Mouse (Mus musculus) heart, postnatal 36 days (tissue): ENCODE measurements at regions not wholly inside any gene's neighbourhood (a gene's known extent, or its start where the extent isn't known, plus 50 kb on each side); places are given as distances from the start of the nearest gene placed in this dataset.
A peak's percentile ranks its signal among the peaks of the same experiment; 100 is the strongest.

ENCODE experiments used
- DNase-seq, 2 experiments: peaks; one replicate each; pipeline ENCODE4 v3.0.0; 2021 to 2022
- intact Hi-C: fragments of 180-260 bp; cut with DNase I; formaldehyde crosslinking; loops from one replicate; pipeline ENCODE4 v1.15.1; 2025

DNA sequence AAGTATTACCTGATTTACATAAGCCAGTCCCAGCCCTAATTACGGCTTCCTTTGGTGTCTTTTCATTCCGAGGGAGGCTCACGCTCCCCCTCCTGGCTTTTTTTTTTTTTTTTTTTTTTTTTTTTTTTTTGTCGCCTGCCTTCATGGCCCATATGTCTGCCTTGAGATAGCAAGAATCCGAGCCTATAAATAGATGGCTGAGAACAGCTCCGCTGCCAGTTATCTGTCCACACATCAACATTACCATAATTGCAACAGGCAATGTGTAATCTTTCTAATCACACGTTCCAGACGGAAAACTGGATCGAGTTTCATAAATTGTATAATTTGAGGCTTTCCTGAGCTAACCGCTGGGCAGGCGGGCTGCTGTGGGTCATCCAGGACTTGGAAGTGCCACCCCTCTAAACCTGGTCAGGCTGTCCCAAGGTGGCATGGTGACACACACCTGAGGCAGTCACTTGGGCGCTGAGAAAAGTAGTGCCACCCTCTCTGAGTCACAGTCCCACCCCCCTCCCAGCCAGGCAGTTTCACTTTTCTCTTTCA lies 93.9 kb upstream of the Tle3 start:
- DNase-seq, result no peak
- intact Hi-C loops, result loop anchor here (5.0 kb wide), 3 partner anchors 56 to 231 kb away; no protein-coding TSS in a partner anchor

DNA sequence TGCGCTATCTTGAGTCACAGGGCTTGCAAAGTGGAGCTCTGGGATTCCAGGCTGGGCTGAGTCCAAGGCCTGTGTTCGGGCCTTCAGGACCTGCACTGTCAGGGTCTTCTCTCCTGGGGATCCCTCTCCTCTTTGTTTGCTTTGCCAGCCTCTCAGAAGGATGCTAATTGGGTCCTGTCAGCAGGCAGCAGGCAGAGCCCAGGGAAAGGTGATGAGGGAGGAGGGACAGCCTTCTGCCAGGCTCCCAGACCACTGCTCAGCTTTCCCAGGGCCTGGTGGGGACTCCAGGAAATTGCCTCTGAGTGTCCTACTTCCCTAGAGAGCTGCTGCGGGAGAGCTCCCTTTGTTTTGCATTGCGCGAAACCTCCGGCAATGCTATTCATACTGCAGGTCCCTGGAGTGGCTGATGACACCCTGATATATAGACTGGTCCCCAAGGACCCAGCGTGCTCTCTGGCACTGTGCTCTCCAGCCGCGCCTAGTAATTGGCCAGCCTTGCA lies 93.1 kb upstream of the Tle3 start:
- intact Hi-C loops, result loop anchor here (5.0 kb wide), 3 partner anchors 57 to 232 kb away; no protein-coding TSS in a partner anchor

GRCm38 (mm10) chr9:61280856-61281582 lies 91.1 kb upstream of the Tle3 start:
- intact Hi-C loops, result no loop called here

More for the DNA sequence above, 93.1 kb upstream of the Tle3 start:
- peak in 1 of 2 experiments; percentile 15 for DNase-seq

DNA sequence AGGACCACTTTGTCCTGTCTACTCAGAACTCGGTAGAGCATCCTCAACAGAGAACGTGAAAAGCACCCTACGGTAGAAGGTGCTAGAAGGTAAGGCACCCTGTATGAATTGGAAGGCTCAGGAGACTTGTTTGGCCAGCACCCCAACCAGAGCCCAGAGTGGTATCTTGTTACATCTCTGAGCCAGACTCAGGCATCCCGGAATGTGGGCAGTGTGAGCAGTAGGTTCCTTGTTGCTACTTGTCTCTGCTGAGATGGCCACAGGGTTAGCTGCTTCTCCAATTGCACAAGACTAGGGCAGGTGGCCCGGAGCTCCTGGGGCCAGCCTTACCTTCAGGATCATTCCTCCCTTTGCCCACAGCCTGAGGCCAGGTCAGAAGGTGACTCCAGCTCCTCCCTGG lies 88.9 kb upstream of the Tle3 start:
- intact Hi-C loops, result no loop called here

More at GRCm38 (mm10) chr9:61280856-61281582, 91.1 kb upstream of the Tle3 start:
- no peak for DNase-seq

GRCm38 (mm10) chr9:61284201-61285021 lies 87.8 kb upstream of the Tle3 start:
- no peak for DNase-seq

More for the DNA sequence above, 88.9 kb upstream of the Tle3 start:
- no peak for DNase-seq

GRCm38 (mm10) chr9:61286561-61286960 lies 85.6 kb upstream of the Tle3 start:
- intact Hi-C loops, result no loop called here

More at GRCm38 (mm10) chr9:61284201-61285021, 87.8 kb upstream of the Tle3 start:
- intact Hi-C loops, result no loop called here

DNA sequence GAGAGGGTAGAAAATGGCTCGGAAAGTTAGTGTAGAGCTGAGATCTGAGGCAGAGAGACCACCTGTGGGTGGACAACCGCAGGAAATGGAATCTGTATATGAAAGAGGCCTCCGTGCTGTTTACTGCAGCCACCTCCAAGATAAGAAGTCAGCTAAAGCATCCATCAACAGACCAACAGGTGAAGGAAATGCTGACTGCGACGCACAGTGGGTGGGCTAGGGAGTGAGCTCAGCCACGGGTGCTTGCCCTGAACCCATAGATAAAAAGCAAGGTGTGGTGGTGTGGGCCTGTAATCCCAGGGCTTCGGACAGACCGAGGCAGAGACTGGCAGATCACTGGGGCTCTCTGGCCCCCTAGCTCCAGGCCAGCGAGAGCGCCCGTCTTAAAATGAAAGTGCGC lies 83.0 kb upstream of the Tle3 start:
- intact Hi-C loops, result no loop called here
- DNase-seq, result no peak

More at GRCm38 (mm10) chr9:61286561-61286960, 85.6 kb upstream of the Tle3 start:
- no peak for DNase-seq

DNA sequence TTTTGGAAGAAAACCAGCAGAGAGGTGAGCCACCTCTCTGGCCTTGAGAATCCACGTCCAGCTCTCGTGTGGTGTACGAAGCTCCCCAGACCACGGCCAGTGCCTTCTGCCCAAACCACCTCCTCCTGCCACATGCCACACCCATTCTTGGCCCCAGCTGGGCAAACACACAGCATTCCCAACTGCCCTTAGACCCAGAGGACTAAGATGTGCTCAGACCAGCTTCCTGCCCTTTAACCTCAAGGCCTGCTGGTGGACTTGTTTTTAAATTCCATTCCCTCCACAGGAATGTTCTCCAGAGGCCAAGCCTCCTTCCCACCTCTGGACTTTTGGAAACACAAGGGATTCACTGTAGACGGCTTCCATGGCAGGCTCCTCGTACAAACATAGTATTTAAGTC lies 82.5 kb upstream of the Tle3 start:
- no peak for DNase-seq
- intact Hi-C loops, result no loop called here

DNA sequence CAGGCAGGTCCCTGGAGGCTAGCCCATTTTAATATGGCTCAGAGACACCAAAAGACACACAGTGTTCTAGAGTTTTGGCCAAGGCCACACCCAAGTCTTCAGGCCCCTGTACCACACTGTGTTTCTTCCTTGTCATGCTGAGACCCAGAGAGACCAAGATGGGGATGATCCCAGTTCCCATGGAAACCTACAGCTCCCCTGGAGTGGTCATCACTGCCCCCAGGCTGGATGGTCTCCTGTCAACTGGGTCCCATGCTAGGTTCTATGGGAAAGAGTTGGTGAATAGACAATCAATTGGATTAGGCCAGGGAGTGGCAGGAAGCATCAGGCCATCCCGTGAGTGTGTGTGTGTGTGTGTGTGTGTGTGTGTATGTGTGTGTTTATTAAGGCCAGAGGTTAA lies 80.5 kb upstream of the Tle3 start:
- intact Hi-C loops, result no loop called here
- no peak for DNase-seq

- intact Hi-C loops, result no loop called here
- DNase-seq, result no peak
Observed at GRCm38 (mm10) chr9:61292501-61292900, 79.7 kb upstream of the Tle3 start.

DNA sequence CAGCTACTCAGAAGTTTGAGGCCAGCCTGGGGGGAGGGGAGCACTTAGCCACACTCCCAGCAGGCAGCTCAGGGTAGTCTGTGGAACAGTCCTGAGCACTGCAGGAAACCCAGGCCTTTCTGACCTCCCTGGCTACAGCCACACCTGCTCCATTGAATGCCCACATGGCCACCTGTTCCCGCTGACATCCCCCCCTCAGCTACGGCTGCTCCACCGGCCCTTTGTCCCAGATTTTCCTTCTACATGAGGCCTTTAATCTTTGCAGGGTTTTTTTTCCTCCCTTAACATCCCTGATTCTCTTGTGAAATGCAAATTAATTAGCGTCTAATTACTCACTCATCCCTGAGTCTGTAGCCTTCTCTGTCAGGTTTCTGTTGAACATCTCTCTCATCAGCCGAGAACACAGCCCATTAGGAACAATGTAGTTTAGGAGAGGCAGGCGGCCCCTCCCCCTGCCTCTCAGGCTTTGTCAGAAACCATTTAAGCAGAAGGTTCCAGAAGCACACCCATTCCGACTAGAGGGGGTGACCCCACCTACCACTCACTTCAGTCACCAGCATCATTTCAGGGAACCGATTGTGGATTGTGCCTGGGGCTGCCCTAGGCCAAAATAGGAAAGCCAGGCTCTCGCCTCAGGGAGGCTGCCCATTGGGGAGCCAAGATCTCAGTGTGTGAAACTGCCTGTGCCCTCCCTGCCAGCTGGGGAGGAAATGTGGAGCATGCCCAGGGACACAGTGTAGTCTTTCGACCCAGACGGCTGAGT lies 78.8 kb upstream of the Tle3 start:
- intact Hi-C loops, result no loop called here
- DNase-seq, result no peak

DNA sequence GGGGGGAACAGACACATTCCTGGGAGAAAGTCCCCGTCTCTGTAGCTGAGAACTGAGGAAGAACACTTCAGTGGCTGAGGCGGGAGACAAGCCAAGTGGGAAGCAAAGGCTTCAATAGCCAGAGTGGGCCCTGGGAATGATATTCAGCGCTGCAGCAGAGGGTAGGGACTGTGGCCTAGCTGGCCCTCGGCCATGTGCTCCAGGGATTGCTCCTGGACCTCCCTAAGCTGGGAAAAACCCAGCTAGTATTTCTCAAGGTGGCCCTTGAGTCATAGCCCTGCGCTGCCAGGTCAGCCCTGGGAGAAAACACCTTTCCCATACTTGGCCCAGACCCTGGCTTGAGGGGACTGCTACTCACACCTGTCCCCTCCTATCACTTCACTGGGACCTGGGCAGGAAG lies 77.2 kb upstream of the Tle3 start:
- intact Hi-C loops, result no loop called here
- no peak for DNase-seq

DNA sequence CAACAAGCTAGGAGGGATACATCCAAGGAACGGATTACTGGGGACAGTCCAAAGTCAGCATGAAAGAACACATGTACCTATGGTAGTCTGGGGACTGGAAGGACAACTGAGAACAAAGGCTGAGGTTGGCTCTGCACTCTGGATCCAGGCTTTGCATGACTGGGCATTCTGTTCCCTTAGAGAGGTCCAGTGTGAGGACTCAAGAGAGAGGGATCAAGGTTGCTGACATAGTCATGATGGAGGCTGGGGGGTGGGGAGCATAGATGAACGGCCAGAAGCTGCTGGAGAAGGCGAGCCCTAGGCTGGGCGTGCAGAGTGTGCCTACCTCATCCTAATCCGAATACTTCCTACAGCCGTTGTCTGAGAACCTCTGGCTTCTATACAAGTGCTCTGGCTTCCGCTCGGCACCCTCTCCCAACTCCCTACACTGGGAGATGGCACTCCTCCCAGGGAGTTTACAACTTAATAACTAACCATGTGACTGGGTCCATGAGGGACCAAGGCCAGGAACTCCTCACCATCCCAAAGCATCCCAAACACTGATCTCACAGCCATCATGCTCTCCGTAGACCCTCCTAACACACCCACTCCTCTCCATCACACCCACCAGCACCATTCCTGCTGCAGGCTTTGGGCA lies 75.7 kb upstream of the Tle3 start:
- intact Hi-C loops, result no loop called here
- DNase-seq, result no peak

DNA sequence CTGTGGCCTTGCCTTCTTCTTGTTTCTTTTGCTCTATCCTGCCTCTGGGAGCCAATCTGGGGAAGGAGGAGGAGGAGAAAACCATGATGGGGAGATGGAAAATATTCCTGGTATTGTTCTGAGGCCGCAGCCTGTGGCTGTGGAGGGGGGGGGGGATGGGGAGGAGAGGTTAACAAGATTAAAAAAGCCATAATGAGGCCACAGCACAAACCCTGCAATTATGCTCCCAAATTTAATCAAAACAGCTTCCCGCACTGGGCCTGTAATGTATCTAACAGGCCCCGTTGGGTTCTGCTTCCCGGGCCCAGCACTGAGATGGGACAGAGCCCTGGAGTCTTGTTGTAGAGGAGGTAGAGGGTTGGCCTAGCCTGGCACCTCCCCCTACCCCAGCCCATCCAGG lies 74.8 kb upstream of the Tle3 start:
- intact Hi-C loops, result no loop called here
- DNase-seq, result no peak

GRCm38 (mm10) chr9:61299873-61300560 lies 72.1 kb upstream of the Tle3 start:
- no peak for DNase-seq
- intact Hi-C loops, result no loop called here

- intact Hi-C loops, result no loop called here
- no peak for DNase-seq
Observed at GRCm38 (mm10) chr9:61301070-61301469, 71.1 kb upstream of the Tle3 start.

DNA sequence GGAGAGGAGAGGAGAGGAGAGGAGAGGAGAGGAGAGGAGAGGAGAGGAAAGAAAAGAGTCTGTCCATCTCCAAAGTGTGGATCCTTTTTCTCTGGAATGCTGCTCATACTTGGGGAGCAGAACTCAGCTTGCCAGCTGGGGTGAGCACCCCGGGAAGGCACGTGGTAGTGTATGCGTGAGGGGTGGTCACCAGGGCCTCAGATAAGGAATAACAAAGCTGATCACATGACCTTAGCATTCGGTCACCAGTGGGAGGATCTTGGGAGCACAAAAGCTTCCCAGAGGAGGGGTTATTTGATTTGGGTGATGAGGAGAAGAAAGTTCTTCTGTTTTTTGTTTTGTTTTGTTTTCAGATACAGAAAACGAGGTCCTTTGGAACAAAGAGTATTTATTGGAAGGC lies 69.4 kb upstream of the Tle3 start:
- no peak for DNase-seq
- intact Hi-C loops, result no loop called here

DNA sequence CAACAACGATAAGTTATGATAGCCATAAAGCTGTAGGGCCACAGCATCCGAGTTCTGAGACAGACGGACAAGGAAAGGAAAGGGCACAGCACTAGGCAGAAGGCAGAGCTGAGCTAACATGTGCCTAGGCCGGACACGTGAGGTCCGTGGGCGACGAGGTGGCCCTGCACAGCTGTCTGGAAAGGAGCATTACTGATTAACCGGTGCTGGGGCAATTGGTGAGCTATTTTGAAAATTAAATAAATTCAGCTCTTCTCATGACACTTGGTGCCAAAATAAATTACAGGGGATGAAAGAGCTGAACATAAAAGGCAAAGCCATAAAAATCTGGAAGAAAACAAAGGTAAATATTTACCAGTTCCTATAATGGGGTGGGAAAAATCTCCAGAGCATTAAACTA lies 65.9 kb upstream of the Tle3 start:
- DNase-seq, result no peak
- intact Hi-C loops, result no loop called here

DNA sequence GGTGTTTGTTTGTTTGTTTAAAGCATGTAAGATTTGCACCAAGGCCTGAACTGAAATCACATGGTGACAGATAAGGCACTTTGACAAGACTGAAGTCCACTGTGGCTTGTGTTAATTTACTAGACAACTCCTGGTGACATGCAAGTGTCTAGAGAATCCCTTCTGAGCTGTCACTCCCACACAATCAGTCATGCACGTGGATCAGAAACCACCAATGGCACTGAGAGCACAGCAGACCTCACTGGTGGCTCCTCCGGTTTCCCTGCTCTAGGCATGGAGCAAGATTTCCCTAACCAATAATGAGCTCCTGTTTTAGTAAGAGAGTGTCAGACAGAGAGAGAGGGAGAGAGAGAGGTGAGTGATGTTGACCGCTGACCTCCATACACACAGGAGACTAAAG lies 63.1 kb upstream of the Tle3 start:
- intact Hi-C loops, result no loop called here
- DNase-seq, result no peak
